Mouse (Mus musculus) forebrain, embryonic 16.5 days (tissue): ENCODE results near the gene Mavs. TPM values are rescaled to one million over a fixed set of nuclear protein-coding genes. Genes with fewer than 3 reads are reported as not detected.

Source experiments
- ATAC-seq: fragments of 200-750 bp; cut with Nextera tagmentation; 2 replicates; pipeline ENCODE4 v1.8.0; 2017; ENCODE audit warnings: mild to moderate bottlenecking, moderate library complexity
- H3K27ac ChIP-seq: fragments of 300-500 bp; sonication (generic); 2 replicates; pipeline ENCODE4 v1.5.1; 2014; ENCODE audit warnings: low read length, control low read depth
- H3K27me3 ChIP-seq: fragments of 300-500 bp; sonication (generic); replicated peaks from 2 replicates; pipeline ENCODE4 v1.6.1; 2014; ENCODE audit warnings: low read length; ENCODE audit not compliant: control insufficient read depth, insufficient read depth
- H3K36me3 ChIP-seq: fragments of 300-500 bp; sonication (generic); 2 replicates; pipeline ENCODE4 v1.6.1; 2014; ENCODE audit not compliant: control insufficient read depth, insufficient read depth
- H3K4me1 ChIP-seq: fragments of 300-500 bp; sonication (generic); replicated peaks from 2 replicates; pipeline ENCODE4 v1.6.1; 2014; ENCODE audit warnings: low read length; ENCODE audit not compliant: control insufficient read depth, insufficient read depth
- H3K4me2 ChIP-seq: fragments of 300-500 bp; sonication (generic); 2 replicates; pipeline ENCODE4 v1.6.1; 2014; ENCODE audit warnings: mild to moderate bottlenecking, low read length, control low read depth
- H3K4me3 ChIP-seq: fragments of 300-500 bp; sonication (generic); replicated peaks from 2 replicates; pipeline ENCODE4 v1.5.1; 2014; ENCODE audit warnings: mild to moderate bottlenecking, low read length, control low read depth
- H3K9ac ChIP-seq: fragments of 300-500 bp; sonication (generic); replicated peaks from 2 replicates; pipeline ENCODE4 v1.6.1; 2014; ENCODE audit warnings: low read depth, low read length, control low read depth
- H3K9me3 ChIP-seq: fragments of 300-500 bp; sonication (generic); 2 replicates; pipeline ENCODE4 v1.6.1; 2016; ENCODE audit warnings: low read length; ENCODE audit not compliant: control insufficient read depth
- WGBS: fragments of 180-500 bp; shearing (Covaris S2); extraction: QIAGEN DNeasy Blood & Tissue Kit; methylation state at CpG from one replicate; pipeline ENCODE4 v1.1.7; 2014; 5-methylcytosine and 5-hydroxymethylcytosine counted together
- polyA plus RNA-seq: library from polyadenylated mRNA; unstranded; fragments of >200 nt; fragmentation: Nextera tagmentation; extraction: Ambion mirVana; gene quantifications from 2 replicates; pipeline ENCODE4 v1.2.1, GENCODE M21; 2015

The Mavs gene
- 5.7 and 6.8 TPM in 2 replicates for polyA plus RNA-seq

DNA sequence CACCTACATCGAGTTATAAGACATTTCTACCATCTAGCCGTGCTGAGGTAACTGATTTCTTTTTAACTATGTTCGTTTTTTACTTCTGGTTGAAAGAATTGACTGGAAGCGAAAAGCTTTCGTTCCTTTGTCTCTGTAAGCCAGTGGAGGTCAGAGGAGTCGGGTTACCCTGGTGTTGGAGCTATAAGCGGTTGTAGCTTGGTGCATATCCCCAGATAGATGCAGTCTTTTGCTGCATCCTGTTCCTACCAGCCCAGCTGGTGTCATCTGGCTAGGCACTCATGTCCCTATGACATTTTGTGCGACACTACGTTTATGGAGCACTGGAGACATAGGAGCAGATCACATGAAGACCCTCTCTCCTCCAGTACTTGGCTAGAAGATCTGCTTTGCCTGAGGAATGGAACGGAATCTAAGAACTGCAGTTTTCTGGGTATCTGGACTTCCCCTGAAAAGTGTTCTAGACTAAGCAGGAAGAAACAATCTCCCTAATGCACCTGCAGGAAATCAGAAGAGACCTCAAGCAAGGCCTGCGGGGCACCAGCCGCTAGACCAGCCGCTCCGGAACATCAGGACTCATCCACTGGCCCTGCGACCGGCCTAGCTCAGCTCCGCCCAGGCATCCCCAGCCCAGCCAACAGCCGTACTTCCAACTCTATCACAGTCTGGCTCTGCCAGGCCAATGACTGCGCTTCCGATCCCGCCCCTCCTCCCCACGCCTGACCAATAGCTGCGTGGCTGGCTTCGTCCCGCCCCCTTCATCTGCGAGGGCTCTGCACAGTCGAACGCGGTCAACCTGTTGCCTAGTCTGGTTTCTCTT lies at the start of gene Mavs:
Gene Mavs, plus strand, starts transcription at position 757 of the 820 bp plus-strand sequence.
- Histone ChIP-seq H3K4me1 (peaks cover 14% of the 10 kb centered on the region), H3K9me3 (no peaks in the 10 kb centered on the region), H3K27ac (no peak within 1 kb of the TSS), H3K36me3 (no peaks in the 10 kb centered on the region), H3K9ac (peak within 1 kb of the TSS; percentile 54), H3K4me3 (peak within 1 kb of the TSS; percentile 52), H3K27me3 (no peaks in the 10 kb centered on the region), H3K4me2 (peak within 1 kb of the TSS; percentile 90)
- peak; percentile 100 for ATAC-seq
- 8% methylated on average over 29 of the region's 29 CpGs for WGBS

DNA sequence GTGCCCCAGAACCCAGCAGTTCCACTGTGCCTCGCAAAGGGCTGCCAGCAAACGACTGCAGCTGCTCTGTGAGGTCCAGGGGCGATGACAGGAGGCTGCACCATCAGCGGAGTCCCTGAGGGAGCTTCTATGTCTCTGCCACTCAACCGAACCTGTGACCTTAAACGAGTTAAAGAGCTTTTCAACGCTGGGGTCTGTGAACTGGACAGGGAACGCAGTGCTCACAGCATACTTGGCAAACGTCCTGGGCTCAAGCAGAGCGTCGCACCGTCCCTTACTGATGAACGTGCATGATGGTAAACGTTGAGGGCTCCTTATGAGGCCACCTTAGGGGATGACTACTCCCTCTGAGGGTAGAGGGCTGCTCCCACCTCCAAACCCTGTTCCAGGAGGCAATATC lies 47.5 kb upstream of the Mavs start:
- peak; percentile 9; the same call in 1 of the 2 replicates for ATAC-seq
- H3K27ac ChIP-seq: no peak overlapping the region
- peak overlapping the region; percentile 73 for H3K4me3 ChIP-seq
- no peaks in the 10 kb centered on the region for H3K36me3 ChIP-seq
- peak overlapping the region; percentile 87 for H3K4me2 ChIP-seq
- H3K4me1 ChIP-seq: peaks cover 29% of the 10 kb centered on the region
- 3% methylated on average over 14 of the region's 14 CpGs for WGBS
- no peaks in the 10 kb centered on the region for H3K27me3 ChIP-seq
- H3K9me3 ChIP-seq: no peaks in the 10 kb centered on the region
- peak overlapping the region; percentile 80 for H3K9ac ChIP-seq

DNA sequence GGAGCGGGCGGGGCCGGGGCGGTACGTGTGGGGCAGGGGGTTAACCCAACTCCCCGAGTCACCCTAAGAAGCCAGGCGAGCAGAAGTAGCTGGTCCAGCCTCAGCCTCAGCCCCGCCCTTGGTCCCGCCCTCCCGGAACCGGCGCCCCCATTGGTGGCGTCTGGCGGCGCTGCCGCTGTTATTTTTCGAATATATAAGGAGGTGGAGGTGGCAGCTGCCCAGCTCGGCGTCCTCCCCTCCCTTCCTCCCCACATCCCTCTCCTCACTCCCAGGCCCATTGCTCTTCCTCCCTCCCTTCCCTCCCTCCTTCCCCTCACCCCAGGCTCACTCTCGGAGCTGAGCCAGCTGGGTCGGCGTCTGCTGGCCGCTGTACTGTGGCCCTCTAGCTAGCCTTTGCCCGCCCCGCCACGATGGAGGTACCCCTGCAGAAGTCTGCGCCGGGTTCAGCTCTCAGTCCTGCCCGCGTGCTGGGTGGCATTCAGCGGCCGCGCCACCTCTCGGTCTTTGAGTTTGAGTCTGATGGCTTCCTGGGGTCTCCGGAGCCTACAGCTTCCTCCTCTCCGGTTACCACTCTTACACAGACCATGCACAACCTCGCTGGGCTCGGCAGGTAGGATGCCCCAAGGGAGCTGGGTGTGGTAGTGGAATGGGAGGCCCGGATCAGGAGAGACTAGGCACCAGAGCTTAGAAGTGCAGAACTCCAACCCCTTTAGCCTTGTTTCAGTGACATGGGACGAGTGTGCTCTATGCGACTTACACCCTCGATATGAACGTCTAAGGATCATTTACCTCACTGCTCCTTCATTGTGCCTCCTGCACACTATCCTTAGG lies 46.9 kb upstream of the Mavs start, which contains the start of the genes Cdc25b and Spef1:
Gene Cdc25b, plus strand, starts transcription at position 179 of the 831 bp plus-strand sequence.
Gene Spef1, minus strand, starts transcription at position 512 of the 831 bp plus-strand sequence.
- H3K9me3 ChIP-seq: no peaks in the 10 kb centered on the region
- WGBS: under 1% methylated on average over 34 of the region's 43 CpGs
- peak; percentile 89 for ATAC-seq

DNA sequence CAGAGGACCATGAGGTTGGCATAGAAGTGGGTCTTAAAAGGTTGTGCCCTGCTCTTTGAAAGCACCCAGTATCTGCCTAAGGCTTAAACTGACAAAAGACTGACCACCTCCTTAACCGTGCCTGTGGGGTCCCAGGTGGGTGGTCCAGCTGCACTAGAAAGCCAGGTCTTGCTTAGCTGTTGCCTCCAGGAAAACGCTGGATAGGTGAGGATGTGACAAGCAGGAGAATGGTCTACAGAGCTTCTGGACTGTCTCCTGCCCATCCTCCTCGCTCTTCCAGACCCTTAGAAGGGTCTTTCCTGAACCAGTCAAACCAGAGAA lies 46.3 kb upstream of the Mavs start:
- Histone ChIP-seq H3K27ac (no peak overlapping the region), H3K4me1 (peaks cover 29% of the 10 kb centered on the region), H3K9ac (peak overlapping the region; percentile 80)

More for the DNA sequence above, 46.9 kb upstream of the Mavs start, which contains the start of the genes Cdc25b and Spef1:
- H3K27ac ChIP-seq: peak within 1 kb of the TSS; percentile 58
- peak within 1 kb of the TSS; percentile 73 for H3K4me3 ChIP-seq
- no peaks in the 10 kb centered on the region for H3K27me3 ChIP-seq
- peaks cover 29% of the 10 kb centered on the region for H3K4me1 ChIP-seq
- peak within 1 kb of the TSS; percentile 80 for H3K9ac ChIP-seq
- H3K4me2 ChIP-seq: peak within 1 kb of the TSS; percentile 87
- no peaks in the 10 kb centered on the region for H3K36me3 ChIP-seq

DNA sequence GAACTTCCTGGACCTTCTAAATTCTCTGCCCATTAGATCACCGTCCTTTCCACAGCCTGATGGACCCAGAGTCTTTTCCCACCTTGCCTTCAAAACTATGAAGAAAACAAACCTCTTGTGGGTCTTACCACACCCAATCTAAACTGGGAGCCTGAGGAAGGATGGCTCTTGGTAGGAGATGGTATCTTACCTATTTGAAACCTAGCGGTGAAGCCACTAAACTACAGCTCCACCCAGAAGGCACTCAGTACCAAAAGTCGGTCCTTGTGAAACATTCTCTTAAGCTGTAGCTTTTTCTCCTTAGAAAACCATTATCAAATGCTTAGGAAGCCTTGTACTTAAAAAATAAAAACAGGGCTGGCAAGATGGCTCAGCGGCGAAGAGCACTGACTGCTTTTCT lies 45.6 kb upstream of the Mavs start:
- Histone ChIP-seq H3K36me3 (no peaks in the 10 kb centered on the region), H3K9ac (no peak overlapping the region), H3K27ac (no peak overlapping the region), H3K27me3 (no peaks in the 10 kb centered on the region), H3K4me1 (peaks cover 29% of the 10 kb centered on the region), H3K9me3 (no peaks in the 10 kb centered on the region), H3K4me3 (no peak overlapping the region), H3K4me2 (no peak overlapping the region)
- no peak for ATAC-seq
- 97% methylated on average over 5 of the region's 5 CpGs for WGBS

More for the DNA sequence above, 46.3 kb upstream of the Mavs start:
- Histone ChIP-seq H3K36me3 (no peaks in the 10 kb centered on the region), H3K27me3 (no peaks in the 10 kb centered on the region), H3K9me3 (no peaks in the 10 kb centered on the region), H3K4me3 (peak overlapping the region; percentile 73), H3K4me2 (peak overlapping the region; percentile 87)
- no peak for ATAC-seq
- WGBS: 18% methylated on average over 3 of the region's 3 CpGs

DNA sequence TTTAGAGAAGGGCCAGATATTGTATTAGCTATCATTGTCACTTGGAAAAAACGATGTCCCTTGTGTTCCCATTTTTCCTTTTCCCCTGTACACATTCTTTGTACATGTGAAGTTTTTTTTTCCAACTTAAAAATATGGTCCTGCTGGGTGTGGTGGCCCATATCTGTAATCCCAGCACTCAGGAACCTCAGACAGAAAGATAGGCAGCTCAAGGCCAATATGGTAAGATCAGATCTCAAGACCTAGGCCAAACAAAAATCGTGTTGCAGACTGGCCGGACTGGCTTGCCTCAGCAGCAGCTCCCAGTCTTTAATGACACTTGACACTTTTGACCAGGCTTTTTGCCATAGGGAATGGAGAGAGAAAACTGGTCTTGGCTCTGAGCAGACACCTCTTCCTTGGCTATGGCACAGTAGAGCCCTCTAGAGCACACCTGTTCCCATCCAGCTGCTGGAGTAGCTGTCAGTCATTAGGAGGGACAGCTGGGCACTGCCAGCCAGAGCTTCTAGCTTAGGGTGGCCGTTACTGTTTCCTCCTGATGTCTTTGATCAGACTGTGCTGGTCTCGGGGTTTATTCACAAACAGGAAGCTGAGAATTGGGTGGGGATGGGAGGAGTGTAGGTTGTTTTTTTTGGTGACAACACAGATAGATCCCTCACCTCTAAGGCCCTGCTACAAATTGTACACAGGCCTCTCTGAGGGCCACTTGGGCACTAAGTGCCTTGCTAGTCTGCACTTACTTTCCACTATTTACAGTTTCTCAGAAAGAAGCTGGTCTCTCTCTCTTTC lies 44.1 kb upstream of the Mavs start:
- H3K4me2 ChIP-seq: no peak overlapping the region
- no peak overlapping the region for H3K4me3 ChIP-seq
- no peak overlapping the region for H3K9ac ChIP-seq
- no peaks in the 10 kb centered on the region for H3K27me3 ChIP-seq
- peaks cover 29% of the 10 kb centered on the region for H3K4me1 ChIP-seq
- 35% methylated on average over 5 of the region's 5 CpGs for whole genome bisulfite sequencing
- peaks cover 4% of the 10 kb centered on the region; the same call in 1 of the 2 replicates for H3K36me3 ChIP-seq
- no peak for ATAC-seq
- H3K9me3 ChIP-seq: no peaks in the 10 kb centered on the region
- no peak overlapping the region for H3K27ac ChIP-seq

DNA sequence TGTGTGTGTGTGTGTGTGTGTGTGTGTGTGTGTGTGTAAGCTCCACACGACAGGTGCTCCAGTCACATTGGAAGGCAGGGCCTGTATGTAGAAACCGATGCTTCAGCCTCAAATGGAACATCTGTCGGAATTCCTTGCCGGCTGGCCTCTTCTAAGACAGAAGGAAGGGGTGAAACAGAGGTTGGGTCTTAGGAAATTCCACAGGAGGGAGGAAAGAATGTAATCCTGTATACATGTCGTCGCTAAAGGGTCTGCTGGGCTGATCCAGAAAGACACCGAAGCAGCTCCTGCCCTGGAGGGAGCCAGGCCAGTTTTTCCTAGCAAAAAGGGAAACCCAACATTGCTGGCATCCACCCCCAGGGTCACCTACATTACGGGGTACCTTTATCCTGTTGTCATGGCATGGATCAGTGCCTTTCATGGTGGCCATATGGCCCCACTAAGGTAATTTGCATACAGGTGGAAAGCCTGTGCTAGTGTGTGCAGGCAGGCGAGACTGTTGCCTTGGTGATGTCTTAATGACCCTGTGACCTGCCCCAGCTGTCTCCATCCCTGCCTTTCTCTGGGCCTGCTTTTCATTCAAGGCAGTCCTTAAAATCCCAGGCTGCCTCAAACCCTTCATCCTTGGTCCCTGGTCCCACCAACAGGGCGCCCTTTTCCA lies 43.4 kb upstream of the Mavs start:
- 14% methylated on average over 10 of the region's 10 CpGs for WGBS
- H3K9ac ChIP-seq: 0 out of 2 replicates have a peak overlapping the region, but pooled peaks have one; percentile 11
- peak; percentile 32 for ATAC-seq
- no peak overlapping the region for H3K4me3 ChIP-seq
- H3K4me1 ChIP-seq: peaks cover 29% of the 10 kb centered on the region
- peak overlapping the region; percentile 12; the same call in 1 of the 2 replicates for H3K27ac ChIP-seq
- no peaks in the 10 kb centered on the region for H3K9me3 ChIP-seq
- H3K36me3 ChIP-seq: peaks cover 7% of the 10 kb centered on the region; the same call in 1 of the 2 replicates
- no peak overlapping the region for H3K4me2 ChIP-seq
- H3K27me3 ChIP-seq: no peaks in the 10 kb centered on the region

DNA sequence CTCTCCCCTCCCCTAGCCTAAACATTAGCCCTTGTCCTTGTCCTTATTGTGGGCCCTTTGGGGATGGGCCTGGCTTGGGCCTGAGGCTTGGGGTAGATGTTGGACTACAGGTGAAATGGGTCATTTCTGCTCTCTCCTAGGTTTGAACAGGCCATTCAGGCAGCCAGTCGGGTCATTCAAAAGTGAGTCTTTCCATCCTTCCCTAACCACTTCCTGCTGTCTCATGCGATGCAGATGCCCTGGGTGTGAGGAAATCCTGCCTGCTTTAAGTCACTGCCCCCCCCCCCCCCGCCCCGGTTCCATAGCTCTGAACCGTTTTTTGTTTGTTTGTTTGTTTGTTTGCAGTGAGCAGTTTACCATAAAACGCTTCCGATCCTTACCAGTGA lies 42.9 kb upstream of the Mavs start:
- Histone ChIP-seq H3K4me2 (no peak overlapping the region), H3K9me3 (no peaks in the 10 kb centered on the region), H3K4me3 (no peak overlapping the region), H3K27ac (no peak overlapping the region), H3K4me1 (peaks cover 29% of the 10 kb centered on the region), H3K9ac (no peak overlapping the region), H3K27me3 (no peaks in the 10 kb centered on the region), H3K36me3 (peaks cover 7% of the 10 kb centered on the region; the same call in 1 of the 2 replicates)
- WGBS: 51% methylated on average over 7 of the region's 7 CpGs
- no peak for ATAC-seq
